Mouse (Mus musculus) heart, embryonic 14.5 days (tissue): ENCODE measurements at regions not wholly inside any gene's neighbourhood (a gene's known extent, or its start where the extent isn't known, plus 50 kb on each side); places are given as distances from the start of the nearest gene placed in this dataset.

Source experiments
- ATAC-seq: fragments of 200-750 bp; cut with Nextera tagmentation; 2 replicates; pipeline ENCODE4 v1.8.0; 2017; ENCODE audit warnings: low read depth, moderate TSS enrichment; ENCODE audit not compliant: insufficient number of reproducible peaks, insufficient read depth, low FRiP score
- H3K27ac ChIP-seq, 2 experiments: fragments of 200-500 bp in 1 of 2; fragments of 300-500 bp in 1 of 2; sonication (generic) in 1 of 2; replicated peaks in 1 of 2; 2 replicates each; pipeline ENCODE4 v1.5.1; 2012 to 2014; ENCODE audit warnings: low read depth in 2 of 2, low read length in 2 of 2, control low read depth in 1 of 2, mild to moderate bottlenecking in 1 of 2, mixed read lengths in 1 of 2; ENCODE audit not compliant: control insufficient read depth in 1 of 2, insufficient read depth in 1 of 2
- H3K27me3 ChIP-seq: fragments of 300-500 bp; sonication (generic); 2 replicates; pipeline ENCODE4 v1.6.1; 2014; ENCODE audit warnings: mild to moderate bottlenecking, low read length, control low read depth; ENCODE audit not compliant: control insufficient read depth, insufficient read depth
- H3K36me3 ChIP-seq: fragments of 300-500 bp; sonication (generic); 2 replicates; pipeline ENCODE4 v1.6.1; 2014; ENCODE audit warnings: mild to moderate bottlenecking, control low read depth, low read length, mixed read lengths; ENCODE audit not compliant: control insufficient read depth, insufficient read depth
- H3K4me1 ChIP-seq, 2 experiments: fragments of 200-500 bp in 1 of 2; fragments of 300-500 bp in 1 of 2; sonication (generic) in 1 of 2; 2 replicates each; pipeline ENCODE4 v1.6.1; 2012 to 2014; ENCODE audit warnings: low read length in 2 of 2, control low read depth in 1 of 2, mixed read lengths in 1 of 2; ENCODE audit not compliant: control insufficient read depth in 2 of 2, insufficient read depth in 2 of 2
- H3K4me2 ChIP-seq: fragments of 300-500 bp; sonication (generic); 2 replicates; pipeline ENCODE4 v1.6.1; 2014; ENCODE audit warnings: mild to moderate bottlenecking, low read length
- H3K4me3 ChIP-seq, 2 experiments: fragments of 200-500 bp in 1 of 2; fragments of 300-500 bp in 1 of 2; sonication (generic) in 1 of 2; 2 replicates each; pipeline ENCODE4 v1.5.1; 2012 to 2014; ENCODE audit warnings: low read length in 2 of 2, mild to moderate bottlenecking in 2 of 2, control low read depth in 1 of 2, low read depth in 1 of 2, moderate library complexity in 1 of 2; ENCODE audit not compliant: control insufficient read depth in 1 of 2, insufficient read depth in 1 of 2
- H3K9ac ChIP-seq: fragments of 300-500 bp; sonication (generic); 2 replicates; pipeline ENCODE4 v1.6.1; 2014; ENCODE audit warnings: mild to moderate bottlenecking, low read length
- H3K9me3 ChIP-seq: fragments of 300-500 bp; sonication (generic); 2 replicates; pipeline ENCODE4 v1.6.1; 2016; ENCODE audit warnings: low read length, control low read depth; ENCODE audit not compliant: control insufficient read depth
- WGBS: fragments of 180-500 bp; shearing (Covaris S2); extraction: QIAGEN DNeasy Blood & Tissue Kit; methylation state at CpG from one replicate; pipeline ENCODE4 v1.1.7; 2014; 5-methylcytosine and 5-hydroxymethylcytosine counted together

- Histone ChIP-seq H3K4me2 (no peak overlapping the region), H3K4me3 (no peak overlapping the region), H3K27me3 (no peaks in the 10 kb centered on the region), H3K9me3 (no peaks in the 10 kb centered on the region), H3K27ac (no peak overlapping the region), H3K9ac (no peak overlapping the region), H3K4me1 (0 out of 4 replicates have a peak, but pooled peaks cover 0 to 2% of the 10 kb centered on the region in 2 experiments), H3K36me3 (no peaks in the 10 kb centered on the region)
- 69% methylated on average over 7 of the region's 7 CpGs for WGBS
- ATAC-seq, result no peak
Measured at GRCm38 (mm10) chr2:75265218-75265617, 393.8 kb upstream of the Hnrnpa3 start.

- no peaks in the 10 kb centered on the region for H3K9me3 ChIP-seq
- H3K4me1 ChIP-seq, result 0 out of 4 replicates have a peak, but pooled peaks cover 0 to 2% of the 10 kb centered on the region in 2 experiments
- H3K27ac ChIP-seq, result no peak overlapping the region
- H3K36me3 ChIP-seq, result no peaks in the 10 kb centered on the region
- H3K4me3 ChIP-seq, result no peak overlapping the region
- H3K9ac ChIP-seq, result no peak overlapping the region
- WGBS, result 85% methylated on average over 19 of the region's 19 CpGs
- H3K27me3 ChIP-seq, result no peaks in the 10 kb centered on the region
- ATAC-seq, result no peak
- no peak overlapping the region for H3K4me2 ChIP-seq
Measured at GRCm38 (mm10) chr2:75265739-75266699, 393.0 kb upstream of the Hnrnpa3 start.

GRCm38 (mm10) chr2:75267949-75268348, 391.1 kb upstream of the Hnrnpa3 start:
- ATAC-seq, result no peak
- no peak overlapping the region for H3K27ac ChIP-seq
- H3K36me3 ChIP-seq, result no peaks in the 10 kb centered on the region
- H3K4me3 ChIP-seq, result no peak overlapping the region
- H3K9ac ChIP-seq, result no peak overlapping the region
- H3K4me1 ChIP-seq, result 0 out of 4 replicates have a peak, but pooled peaks cover 0 to 2% of the 10 kb centered on the region in 2 experiments
- H3K4me2 ChIP-seq, result no peak overlapping the region
- no peaks in the 10 kb centered on the region for H3K27me3 ChIP-seq
- WGBS, result 74% methylated on average over 3 of the region's 3 CpGs
- H3K9me3 ChIP-seq, result no peaks in the 10 kb centered on the region

GRCm38 (mm10) chr2:75269446-75269845, 389.6 kb upstream of the Hnrnpa3 start:
- 0 out of 4 replicates have a peak, but pooled peaks cover 0 to 2% of the 10 kb centered on the region in 2 experiments for H3K4me1 ChIP-seq
- WGBS, result 63% methylated on average over 8 of the region's 8 CpGs
- no peaks in the 10 kb centered on the region for H3K36me3 ChIP-seq
- H3K9ac ChIP-seq, result no peak overlapping the region
- ATAC-seq, result no peak
- no peak overlapping the region for H3K4me2 ChIP-seq
- no peak overlapping the region for H3K4me3 ChIP-seq
- no peak overlapping the region for H3K27ac ChIP-seq
- no peaks in the 10 kb centered on the region for H3K27me3 ChIP-seq
- H3K9me3 ChIP-seq, result no peaks in the 10 kb centered on the region

- no peak for ATAC-seq
- Histone ChIP-seq H3K4me1 (0 out of 4 replicates have a peak, but pooled peaks cover 0 to 2% of the 10 kb centered on the region in 2 experiments), H3K27ac (no peak overlapping the region), H3K9me3 (no peaks in the 10 kb centered on the region), H3K4me3 (no peak overlapping the region), H3K27me3 (no peaks in the 10 kb centered on the region), H3K36me3 (no peaks in the 10 kb centered on the region), H3K4me2 (no peak overlapping the region), H3K9ac (no peak overlapping the region)
- 21% methylated on average over 4 of the region's 4 CpGs for WGBS
Measured at GRCm38 (mm10) chr2:75270115-75270514, 388.9 kb upstream of the Hnrnpa3 start.

- no peak for ATAC-seq
- WGBS, result 81% methylated on average over 1 of the region's 1 CpGs
- Histone ChIP-seq H3K4me2 (no peak overlapping the region), H3K27ac (no peak overlapping the region), H3K36me3 (no peaks in the 10 kb centered on the region), H3K4me1 (no peaks in the 10 kb centered on the region), H3K4me3 (no peak overlapping the region), H3K27me3 (no peaks in the 10 kb centered on the region), H3K9ac (no peak overlapping the region), H3K9me3 (no peaks in the 10 kb centered on the region)
Measured at GRCm38 (mm10) chr2:75287900-75288299, 371.2 kb upstream of the Hnrnpa3 start.

- ATAC-seq, result no peak
- H3K4me1 ChIP-seq, result no peaks in the 10 kb centered on the region
Measured at GRCm38 (mm10) chr2:75291674-75292073, 367.4 kb upstream of the Hnrnpa3 start.

More at GRCm38 (mm10) chr2:75291674-75292073, 367.4 kb upstream of the Hnrnpa3 start:
- no peaks in the 10 kb centered on the region for H3K9me3 ChIP-seq
- H3K4me2 ChIP-seq, result no peak overlapping the region
- no peak overlapping the region for H3K9ac ChIP-seq
- WGBS, result 80% methylated on average over 2 of the region's 2 CpGs
- H3K27ac ChIP-seq, result no peak overlapping the region
- no peaks in the 10 kb centered on the region for H3K27me3 ChIP-seq
- no peaks in the 10 kb centered on the region for H3K36me3 ChIP-seq
- no peak overlapping the region for H3K4me3 ChIP-seq
